Mouse (Mus musculus): ENCODE measurements around the gene Cluap1.

GRCm38 (mm10) chr16:3876346-3876745 lies 32.3 kb upstream of the Cluap1 start:
- no peak for TF ChIP-seq CTCF (IDR thresholded peaks at IDR 0.05; ENCODE audit: low read depth)
- TF ChIP-seq EP300 (IDR thresholded peaks at IDR 0.05; ENCODE audit: low read depth), result no peak

All from liver, postnatal 0 days (tissue).